Mouse (Mus musculus): ENCODE measurements at regions not wholly inside any gene's neighbourhood (a gene's known extent, or its start where the extent isn't known, plus 50 kb on each side); places are given as distances from the start of the nearest gene placed in this dataset.

- ATAC-seq, result no peak
- Histone ChIP-seq H3K27me3 (replicated peaks; ENCODE audit: control insufficient read depth, insufficient read depth, low read length) (no peaks in the 10 kb centered on the region), H3K9me3 (ENCODE audit: control insufficient read depth, low read length) (0 out of 2 replicates have a peak, but pooled peaks cover 2% of the 10 kb centered on the region), H3K36me3 (ENCODE audit: control insufficient read depth, insufficient read depth, low read length) (no peaks in the 10 kb centered on the region), H3K9ac (ENCODE audit: low read depth, low read length) (no peak overlapping the region), H3K27ac (ENCODE audit: low read length) (no peak overlapping the region), H3K4me1 (ENCODE audit: control insufficient read depth, insufficient read depth, low read length) (no peaks in the 10 kb centered on the region), H3K4me3 (ENCODE audit: low read length) (no peak overlapping the region), H3K4me2 (ENCODE audit: low read depth, low read length) (no peak overlapping the region)
- 82% methylated on average over 12 of the region's 12 CpGs for WGBS
Observed at GRCm38 (mm10) chr1:41036940-41037339, 231.5 kb downstream of the Tmem182 start.

GRCm38 (mm10) chr1:41054426-41054955, 249.1 kb downstream of the Tmem182 start:
- H3K4me1 ChIP-seq (ENCODE audit: control insufficient read depth, insufficient read depth, low read length), result no peaks in the 10 kb centered on the region
- ATAC-seq, result no peak
- 89% methylated on average over 5 of the region's 5 CpGs for WGBS
- H3K4me3 ChIP-seq (ENCODE audit: low read length), result no peak overlapping the region
- no peaks in the 10 kb centered on the region for H3K36me3 ChIP-seq (ENCODE audit: control insufficient read depth, insufficient read depth, low read length)
- H3K27me3 ChIP-seq (replicated peaks; ENCODE audit: control insufficient read depth, insufficient read depth, low read length), result no peaks in the 10 kb centered on the region
- no peak overlapping the region for H3K4me2 ChIP-seq (ENCODE audit: low read depth, low read length)
- H3K9me3 ChIP-seq (ENCODE audit: control insufficient read depth, low read length), result no peaks in the 10 kb centered on the region
- no peak overlapping the region for H3K27ac ChIP-seq (ENCODE audit: low read length)
- H3K9ac ChIP-seq (ENCODE audit: low read depth, low read length), result no peak overlapping the region

- H3K36me3 ChIP-seq (ENCODE audit: control insufficient read depth, insufficient read depth, low read length), result no peaks in the 10 kb centered on the region
- H3K4me1 ChIP-seq (ENCODE audit: control insufficient read depth, insufficient read depth, low read length), result no peaks in the 10 kb centered on the region
- 84% methylated on average over 10 of the region's 10 CpGs for WGBS
- H3K27me3 ChIP-seq (replicated peaks; ENCODE audit: control insufficient read depth, insufficient read depth, low read length), result no peaks in the 10 kb centered on the region
- no peak for ATAC-seq
- no peak overlapping the region for H3K9ac ChIP-seq (ENCODE audit: low read depth, low read length)
- H3K4me3 ChIP-seq (ENCODE audit: low read length), result no peak overlapping the region
- no peaks in the 10 kb centered on the region for H3K9me3 ChIP-seq (ENCODE audit: control insufficient read depth, low read length)
- no peak overlapping the region for H3K27ac ChIP-seq (ENCODE audit: low read length)
- H3K4me2 ChIP-seq (ENCODE audit: low read depth, low read length), result no peak overlapping the region
Observed at GRCm38 (mm10) chr1:41055761-41056160, 250.4 kb downstream of the Tmem182 start.

GRCm38 (mm10) chr1:41065130-41065529, 259.7 kb downstream of the Tmem182 start:
- no peaks in the 10 kb centered on the region for H3K27me3 ChIP-seq (replicated peaks; ENCODE audit: control insufficient read depth, insufficient read depth, low read length)
- H3K9me3 ChIP-seq (ENCODE audit: control insufficient read depth, low read length), result no peaks in the 10 kb centered on the region
- H3K4me2 ChIP-seq (ENCODE audit: low read depth, low read length), result no peak overlapping the region
- no peaks in the 10 kb centered on the region for H3K4me1 ChIP-seq (ENCODE audit: control insufficient read depth, insufficient read depth, low read length)
- WGBS, result 89% methylated on average over 10 of the region's 10 CpGs
- H3K27ac ChIP-seq (ENCODE audit: low read length), result no peak overlapping the region
- H3K36me3 ChIP-seq (ENCODE audit: control insufficient read depth, insufficient read depth, low read length), result no peaks in the 10 kb centered on the region
- ATAC-seq, result no peak
- H3K9ac ChIP-seq (ENCODE audit: low read depth, low read length), result no peak overlapping the region
- no peak overlapping the region for H3K4me3 ChIP-seq (ENCODE audit: low read length)

GRCm38 (mm10) chr1:41104869-41105268, 299.5 kb downstream of the Tmem182 start:
- Histone ChIP-seq H3K9me3 (ENCODE audit: control insufficient read depth, low read length) (no peaks in the 10 kb centered on the region), H3K4me3 (ENCODE audit: low read length) (no peak overlapping the region), H3K27me3 (replicated peaks; ENCODE audit: control insufficient read depth, insufficient read depth, low read length) (no peaks in the 10 kb centered on the region), H3K27ac (ENCODE audit: low read length) (no peak overlapping the region), H3K4me1 (ENCODE audit: control insufficient read depth, insufficient read depth, low read length) (no peaks in the 10 kb centered on the region), H3K36me3 (ENCODE audit: control insufficient read depth, insufficient read depth, low read length) (no peaks in the 10 kb centered on the region), H3K9ac (ENCODE audit: low read depth, low read length) (no peak overlapping the region), H3K4me2 (ENCODE audit: low read depth, low read length) (no peak overlapping the region)
- no peak for ATAC-seq
- 92% methylated on average over 5 of the region's 5 CpGs for WGBS

- no peaks in the 10 kb centered on the region for H3K4me1 ChIP-seq (ENCODE audit: control insufficient read depth, insufficient read depth, low read length)
- no peaks in the 10 kb centered on the region for H3K36me3 ChIP-seq (ENCODE audit: control insufficient read depth, insufficient read depth, low read length)
- no peak overlapping the region for H3K4me3 ChIP-seq (ENCODE audit: low read length)
- H3K27me3 ChIP-seq (replicated peaks; ENCODE audit: control insufficient read depth, insufficient read depth, low read length), result no peaks in the 10 kb centered on the region
- H3K4me2 ChIP-seq (ENCODE audit: low read depth, low read length), result no peak overlapping the region
- ATAC-seq, result no peak
- H3K27ac ChIP-seq (ENCODE audit: low read length), result no peak overlapping the region
- no peaks in the 10 kb centered on the region for H3K9me3 ChIP-seq (ENCODE audit: control insufficient read depth, low read length)
- no peak overlapping the region for H3K9ac ChIP-seq (ENCODE audit: low read depth, low read length)
- 76% methylated on average over 5 of the region's 5 CpGs for WGBS
Observed at GRCm38 (mm10) chr1:41121636-41122175, 316.3 kb downstream of the Tmem182 start.

- no peak overlapping the region for H3K27ac ChIP-seq (ENCODE audit: low read length)
- no peak overlapping the region for H3K4me3 ChIP-seq (ENCODE audit: low read length)
- H3K4me2 ChIP-seq (ENCODE audit: low read depth, low read length), result no peak overlapping the region
- 8% methylated on average over 9 of the region's 9 CpGs for WGBS
- H3K4me1 ChIP-seq (ENCODE audit: control insufficient read depth, insufficient read depth, low read length), result no peaks in the 10 kb centered on the region
- ATAC-seq, result no peak
- H3K9ac ChIP-seq (ENCODE audit: low read depth, low read length), result no peak overlapping the region
- no peaks in the 10 kb centered on the region for H3K36me3 ChIP-seq (ENCODE audit: control insufficient read depth, insufficient read depth, low read length)
- H3K27me3 ChIP-seq (replicated peaks; ENCODE audit: control insufficient read depth, insufficient read depth, low read length), result no peaks in the 10 kb centered on the region
- no peaks in the 10 kb centered on the region for H3K9me3 ChIP-seq (ENCODE audit: control insufficient read depth, low read length)
Observed at GRCm38 (mm10) chr1:41131410-41131809, 326.0 kb downstream of the Tmem182 start.

GRCm38 (mm10) chr1:41133143-41133542, 327.7 kb downstream of the Tmem182 start:
- Histone ChIP-seq H3K27me3 (replicated peaks; ENCODE audit: control insufficient read depth, insufficient read depth, low read length) (no peaks in the 10 kb centered on the region), H3K36me3 (ENCODE audit: control insufficient read depth, insufficient read depth, low read length) (no peaks in the 10 kb centered on the region), H3K4me2 (ENCODE audit: low read depth, low read length) (no peak overlapping the region), H3K27ac (ENCODE audit: low read length) (no peak overlapping the region), H3K9me3 (ENCODE audit: control insufficient read depth, low read length) (no peaks in the 10 kb centered on the region), H3K4me1 (ENCODE audit: control insufficient read depth, insufficient read depth, low read length) (no peaks in the 10 kb centered on the region), H3K9ac (ENCODE audit: low read depth, low read length) (no peak overlapping the region), H3K4me3 (ENCODE audit: low read length) (no peak overlapping the region)
- WGBS, result 13% methylated on average over 1 of the region's 1 CpGs
- no peak for ATAC-seq

- H3K4me2 ChIP-seq (ENCODE audit: low read depth, low read length), result no peak overlapping the region
- ATAC-seq, result no peak
- 80% methylated on average over 8 of the region's 8 CpGs for WGBS
Observed at GRCm38 (mm10) chr1:41133946-41134345, 328.5 kb downstream of the Tmem182 start.

GRCm38 (mm10) chr1:41139725-41140124, 334.3 kb downstream of the Tmem182 start:
- no peaks in the 10 kb centered on the region for H3K36me3 ChIP-seq (ENCODE audit: control insufficient read depth, insufficient read depth, low read length)
- H3K27ac ChIP-seq (ENCODE audit: low read length), result no peak overlapping the region
- H3K9me3 ChIP-seq (ENCODE audit: control insufficient read depth, low read length), result no peaks in the 10 kb centered on the region
- H3K4me1 ChIP-seq (ENCODE audit: control insufficient read depth, insufficient read depth, low read length), result no peaks in the 10 kb centered on the region
- no peaks in the 10 kb centered on the region for H3K27me3 ChIP-seq (replicated peaks; ENCODE audit: control insufficient read depth, insufficient read depth, low read length)
- no peak overlapping the region for H3K9ac ChIP-seq (ENCODE audit: low read depth, low read length)
- no peak overlapping the region for H3K4me2 ChIP-seq (ENCODE audit: low read depth, low read length)
- ATAC-seq, result no peak
- WGBS, result 93% methylated on average over 2 of the region's 2 CpGs
- no peak overlapping the region for H3K4me3 ChIP-seq (ENCODE audit: low read length)

More at GRCm38 (mm10) chr1:41133946-41134345, 328.5 kb downstream of the Tmem182 start:
- no peak overlapping the region for H3K4me3 ChIP-seq (ENCODE audit: low read length)
- H3K27ac ChIP-seq (ENCODE audit: low read length), result no peak overlapping the region
- H3K9me3 ChIP-seq (ENCODE audit: control insufficient read depth, low read length), result no peaks in the 10 kb centered on the region
- H3K27me3 ChIP-seq (replicated peaks; ENCODE audit: control insufficient read depth, insufficient read depth, low read length), result no peaks in the 10 kb centered on the region
- no peak overlapping the region for H3K9ac ChIP-seq (ENCODE audit: low read depth, low read length)
- H3K36me3 ChIP-seq (ENCODE audit: control insufficient read depth, insufficient read depth, low read length), result no peaks in the 10 kb centered on the region
- H3K4me1 ChIP-seq (ENCODE audit: control insufficient read depth, insufficient read depth, low read length), result no peaks in the 10 kb centered on the region

Data from intestine, embryonic 16.5 days (tissue).